Mouse (Mus musculus) spleen, embryonic (tissue): ENCODE measurements around the gene Cog4.
"Not testable (repeated sequence)": the region's sequence is repeated elsewhere in the genome, so short reads cannot be mapped to it uniquely, and the experiment has no call there.

ENCODE experiments used
- CTCF ChIA-PET: fragments of 350-600 bp; sonication (Branson Sonifier 250); formaldehyde crosslinking; loops from one replicate; lab custom pipeline; 2022; lab: Charles Lee

The Cog4 gene

DNA sequence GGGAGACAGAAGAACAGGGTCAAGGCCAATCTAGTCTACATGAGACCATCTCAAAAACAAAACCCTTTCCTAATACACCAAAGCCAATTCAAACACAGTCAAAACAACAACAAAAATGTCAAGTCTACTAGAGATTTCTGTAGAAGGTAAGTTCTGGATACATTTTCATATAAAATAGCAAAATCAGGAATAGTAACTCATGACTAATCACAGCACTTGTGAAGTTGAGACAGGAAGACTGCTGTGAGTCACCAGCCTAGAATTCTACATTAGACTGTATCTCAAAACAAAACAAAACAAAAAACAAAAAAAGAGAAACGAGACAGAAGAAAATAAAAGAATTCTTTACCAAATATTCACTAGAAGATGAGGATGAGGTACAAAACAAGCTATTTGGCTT is 21.5 kb upstream of the Cog4 start:
- CTCF ChIA-PET = no interaction called here

- CTCF ChIA-PET = interaction anchor here (1.0 kb wide), 1 partner anchor 16 kb away, joined by 6 read pairs; no protein-coding TSS in a partner anchor
These were observed 17.9 kb upstream of the Cog4 start for GRCm38 (mm10) chr8:110828511-110828910.

DNA sequence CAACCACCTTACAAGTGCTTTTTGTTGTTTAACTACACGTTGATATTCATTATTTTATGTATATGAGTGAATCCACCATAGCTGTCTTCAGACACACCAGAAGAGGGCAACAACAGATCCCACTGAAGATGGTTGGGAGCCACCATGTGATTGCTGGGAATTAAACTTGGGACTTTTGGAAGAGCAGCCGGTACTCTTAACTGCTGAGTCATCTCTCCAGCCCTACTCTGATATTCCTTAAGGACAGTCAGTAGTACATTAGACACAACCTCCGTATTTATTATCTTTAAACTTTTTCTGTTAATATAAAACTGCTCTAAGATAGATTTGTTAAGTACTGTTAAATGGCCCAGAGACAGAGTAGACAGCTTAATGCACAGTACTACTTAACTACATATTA is 14.4 kb upstream of the Cog4 start:
- CTCF ChIA-PET = no interaction called here

- CTCF ChIA-PET = no interaction called here
These were observed 4.3 kb upstream of the Cog4 start for GRCm38 (mm10) chr8:110842012-110842574.

DNA sequence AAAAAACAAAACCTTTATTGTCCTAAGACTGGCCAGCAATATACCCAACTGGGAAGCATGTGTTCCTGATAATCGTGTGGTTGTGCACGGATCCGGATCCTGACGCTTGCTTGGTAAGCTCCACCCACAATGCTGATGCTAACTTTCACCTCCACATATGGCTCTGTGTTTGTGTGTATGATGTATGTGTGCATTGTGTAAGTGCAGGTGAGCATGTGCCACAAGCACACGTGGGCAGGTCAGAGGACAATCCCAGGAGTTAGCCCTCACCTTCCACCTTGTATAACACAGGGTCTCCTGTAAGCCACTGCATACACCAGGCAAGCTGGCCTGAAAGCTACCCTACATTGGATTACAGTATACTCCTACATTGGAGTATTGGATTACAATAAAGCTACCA is 3.2 kb upstream of the Cog4 start:
- CTCF ChIA-PET = interaction anchor here (0.6 kb wide), 1 partner anchor 153 kb away, joined by 4 read pairs; no protein-coding TSS in a partner anchor

DNA sequence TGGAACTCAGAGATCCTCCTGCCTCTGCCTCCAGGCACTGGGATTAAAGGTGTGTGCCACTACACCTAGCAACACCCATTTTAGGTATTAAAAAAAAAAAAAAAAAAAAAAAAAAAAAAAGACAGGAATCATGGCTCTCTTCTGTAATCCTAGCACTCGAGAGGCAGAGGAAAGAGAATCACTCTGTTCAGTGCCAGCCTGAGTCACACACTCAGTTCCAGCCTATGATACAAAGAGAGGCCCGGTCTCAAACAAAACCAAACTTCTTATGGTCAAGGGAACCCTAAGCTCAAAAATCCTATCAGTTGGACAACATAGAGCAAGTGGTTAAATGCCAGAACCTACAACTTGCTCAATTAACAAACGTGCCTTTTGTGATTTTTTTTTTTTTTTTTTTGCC is 1.5 kb upstream of the Cog4 start:
- CTCF ChIA-PET = interaction anchor here (1.1 kb wide), 1 partner anchor 16 kb away, joined by 6 read pairs; no protein-coding TSS in a partner anchor

GRCm38 (mm10) chr8:110845821-110846404 is 487 bp upstream of the Cog4 start:
- CTCF ChIA-PET = interaction anchor here (0.7 kb wide), 1 partner anchor 59 kb away, joined by 3 read pairs; no protein-coding TSS in a partner anchor

DNA sequence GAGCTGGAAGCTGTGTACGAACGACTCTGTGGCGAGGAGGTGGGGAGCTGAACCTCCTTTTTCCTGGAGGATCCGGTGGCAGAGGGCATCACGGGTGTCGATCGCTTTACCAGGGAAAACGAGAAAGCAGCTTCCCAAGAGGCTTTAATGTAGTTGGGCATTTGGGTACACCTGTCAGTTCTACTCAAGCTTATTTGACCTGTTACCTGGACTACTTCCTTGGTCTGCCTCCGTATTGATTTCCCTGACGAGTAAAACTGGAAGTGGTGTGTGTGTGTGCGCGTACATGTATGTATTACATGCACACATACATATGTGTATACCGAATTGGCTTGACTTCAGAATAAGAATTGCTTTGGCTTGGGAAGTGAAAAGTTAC is 760 bp downstream of the Cog4 start:
- CTCF ChIA-PET = no interaction called here

DNA sequence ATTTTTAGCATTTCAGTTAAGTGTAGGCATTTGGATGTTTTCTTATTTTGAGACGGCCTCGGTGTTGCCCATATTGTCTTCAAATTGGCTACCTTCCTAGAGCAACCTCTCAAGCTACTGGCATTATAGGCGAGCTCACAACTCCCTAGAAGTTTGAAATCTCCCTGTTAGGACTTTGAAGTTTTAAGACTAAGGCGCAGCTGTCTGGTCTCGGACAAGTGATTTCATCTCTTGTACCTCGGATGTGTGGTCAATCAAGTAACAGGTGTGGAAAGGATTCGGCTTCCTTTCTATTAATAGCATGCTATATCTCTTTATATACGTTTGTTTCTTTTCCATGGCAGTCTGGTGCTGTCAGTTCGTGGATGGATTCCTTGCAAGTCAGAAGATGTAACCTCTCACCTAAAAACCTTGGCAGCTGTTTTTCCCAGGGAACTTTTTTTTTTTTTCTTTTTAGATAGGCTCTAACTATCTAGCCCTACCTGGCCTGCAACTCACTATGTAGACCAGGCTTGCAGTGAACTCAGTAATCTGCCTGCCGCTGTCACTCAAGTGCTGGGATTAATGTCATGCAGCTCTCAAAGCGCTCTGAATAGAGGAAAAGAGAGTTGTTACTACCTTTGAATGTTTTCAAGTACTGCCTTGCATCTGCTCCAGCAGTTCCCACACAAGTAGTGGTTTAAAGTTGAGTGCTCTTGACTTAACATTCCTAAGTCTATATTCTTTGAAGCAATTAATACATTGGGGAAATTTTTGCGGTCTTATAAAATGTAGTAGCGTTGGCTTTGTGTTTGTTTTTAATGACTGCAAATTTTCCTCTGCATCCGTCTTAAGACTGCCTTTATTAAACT is 1.5 kb downstream of the Cog4 start:
- CTCF ChIA-PET = no interaction called here

DNA sequence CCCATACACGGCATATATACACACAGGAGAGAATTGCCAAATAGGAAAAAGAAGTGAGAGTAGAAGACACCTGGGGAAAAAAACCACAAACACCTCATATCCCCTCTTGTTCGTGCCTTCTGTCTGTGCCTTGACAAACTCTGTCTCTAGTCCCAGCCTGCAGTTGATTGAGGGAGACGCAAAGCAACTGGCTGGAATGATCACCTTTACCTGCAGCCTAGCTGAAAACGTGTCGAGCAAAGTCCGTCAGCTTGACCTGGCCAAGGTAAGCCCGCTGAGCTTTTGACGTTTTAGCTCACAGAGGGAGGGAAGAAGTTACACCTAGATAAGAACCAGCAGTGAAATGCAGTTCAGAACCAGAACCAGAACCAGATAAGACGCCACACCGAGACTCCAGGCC is 4.8 kb downstream of the Cog4 start:
- CTCF ChIA-PET = no interaction called here

GRCm38 (mm10) chr8:110856073-110856472 is 9.7 kb downstream of the Cog4 start:
- CTCF ChIA-PET = not testable (repeated sequence)

DNA sequence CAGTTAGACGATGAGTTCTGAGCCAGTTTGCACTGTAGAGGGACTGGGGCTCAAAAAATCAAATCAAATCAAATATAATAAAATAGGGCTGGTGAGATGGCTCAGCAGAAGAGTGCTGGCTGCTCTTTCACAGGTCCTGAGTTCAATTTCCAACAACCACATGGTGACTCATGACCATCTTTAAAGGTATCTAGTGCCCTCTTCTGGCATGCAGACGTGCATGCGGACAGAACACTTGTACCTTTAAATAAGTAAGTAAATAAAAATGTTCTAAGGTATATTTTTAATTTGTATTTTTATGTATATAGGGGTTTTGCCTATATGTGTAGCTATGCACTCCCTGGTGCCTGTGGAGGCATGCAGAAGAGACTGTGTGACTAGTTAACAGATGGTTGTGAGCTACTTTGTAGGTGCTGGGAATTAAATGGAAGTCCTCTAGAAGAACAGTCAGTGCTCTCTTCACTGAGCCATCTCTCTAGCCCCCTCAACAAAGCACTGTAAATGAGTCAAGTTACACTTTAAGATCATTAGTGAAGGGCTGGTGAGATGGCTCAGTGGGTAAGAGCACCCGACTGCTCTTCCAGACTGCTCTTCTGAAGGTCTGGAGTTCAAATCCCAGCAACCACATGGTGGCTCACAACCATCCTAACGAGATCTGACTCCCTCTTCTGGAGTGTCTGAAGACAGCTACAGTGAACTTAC is 10.5 kb downstream of the Cog4 start:
- CTCF ChIA-PET = no interaction called here

- CTCF ChIA-PET = interaction anchor here (0.6 to 1.4 kb wide), 2 partner anchors 19 to 357 kb away, joined by 3 to 4 read pairs; no protein-coding TSS in a partner anchor
These were observed 13.5 kb downstream of the Cog4 start for GRCm38 (mm10) chr8:110859651-110860501.

- CTCF ChIA-PET = not testable (repeated sequence)
These were observed 15.1 kb downstream of the Cog4 start for GRCm38 (mm10) chr8:110861347-110862025.

DNA sequence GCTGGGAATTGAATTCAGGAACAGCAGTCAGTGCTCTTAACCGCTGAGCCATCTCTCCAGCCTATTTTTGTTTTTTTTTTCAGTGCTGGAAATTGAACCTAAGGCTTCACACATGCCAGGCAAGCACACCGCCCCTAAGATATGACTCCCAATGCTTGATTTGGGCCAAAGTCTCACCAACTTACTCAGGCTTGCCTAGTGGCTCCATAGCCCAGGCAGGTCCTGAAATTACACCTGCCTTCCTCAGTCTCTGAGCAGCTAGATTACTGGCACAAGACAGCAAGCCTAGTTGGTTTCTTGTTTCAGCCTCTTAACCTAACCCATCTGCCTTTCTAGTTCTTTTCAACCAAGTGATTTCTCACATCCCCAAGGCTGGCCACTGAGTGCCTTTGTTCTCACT is 24.1 kb downstream of the Cog4 start:
- CTCF ChIA-PET = no interaction called here

DNA sequence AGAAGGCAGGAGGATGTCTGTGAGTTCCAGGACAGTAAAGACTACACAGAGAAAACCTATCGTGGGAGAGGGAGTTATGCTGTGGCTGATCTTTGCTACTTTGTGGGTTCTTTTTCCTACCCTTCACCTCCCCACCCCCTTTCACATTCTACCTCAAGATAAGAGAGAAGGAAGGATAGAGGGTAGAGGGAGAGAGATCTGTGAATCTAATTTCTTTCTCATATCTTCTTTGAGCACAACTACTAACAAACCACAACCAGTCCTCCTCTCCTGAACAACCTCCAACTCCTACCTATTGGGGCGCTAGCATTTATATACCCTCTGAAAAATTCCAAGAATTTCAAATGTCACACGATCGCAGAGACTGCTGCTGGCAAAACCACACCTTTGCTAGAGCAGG is 31.5 kb downstream of the Cog4 start:
- CTCF ChIA-PET = no interaction called here

- CTCF ChIA-PET = no interaction called here
These were observed 35.4 kb downstream of the Cog4 start for GRCm38 (mm10) chr8:110881741-110882310.

GRCm38 (mm10) chr8:110883824-110884223 is 37.4 kb downstream of the Cog4 start:
- CTCF ChIA-PET = interaction anchor here (1.2 kb wide), 1 partner anchor 66 kb away, joined by 3 read pairs; no protein-coding TSS in a partner anchor

DNA sequence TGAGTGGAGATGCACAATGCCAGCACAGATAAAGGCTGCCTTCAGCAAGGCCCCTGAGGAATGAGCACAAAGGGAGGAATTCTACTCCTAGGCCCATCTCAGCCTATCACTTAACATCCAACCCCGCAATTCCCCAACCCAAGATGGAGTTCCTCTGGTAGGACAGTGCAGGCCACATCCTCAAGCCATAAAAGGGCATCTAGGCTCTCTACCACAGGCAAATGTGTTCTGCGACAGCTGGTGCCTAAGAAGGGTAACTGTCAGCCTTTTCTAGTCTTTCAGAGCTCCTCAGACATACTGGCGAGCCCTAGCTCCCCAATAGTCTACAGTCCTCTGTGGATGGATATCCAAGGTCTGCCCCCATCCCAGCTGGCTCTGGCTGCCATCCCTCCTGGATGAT is 40.2 kb downstream of the Cog4 start:
- CTCF ChIA-PET = no interaction called here

DNA sequence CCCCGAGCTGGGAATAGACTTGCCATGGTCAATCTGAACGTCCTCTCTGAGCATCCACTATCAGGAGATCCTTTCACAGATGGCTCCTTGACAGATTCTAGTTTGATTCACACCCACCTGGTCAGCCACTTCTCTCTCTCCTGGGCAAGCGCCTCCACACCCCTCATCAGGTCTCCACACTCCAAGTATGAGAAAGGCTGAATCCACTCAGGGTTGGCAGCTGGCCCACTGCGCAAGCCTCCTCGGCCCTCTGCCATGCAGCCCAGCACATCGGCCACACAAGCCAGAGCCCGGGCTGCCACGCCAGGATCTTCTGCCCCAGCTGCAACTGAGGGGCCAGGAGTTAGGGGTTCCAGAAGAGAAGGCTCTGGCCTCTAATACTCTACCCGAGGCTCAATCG is 41.2 kb downstream of the Cog4 start:
- CTCF ChIA-PET = no interaction called here
